Mouse (Mus musculus): ENCODE data around the gene Olfr1. TPM values are rescaled to one million over a fixed set of nuclear protein-coding genes. Genes with fewer than 3 reads are reported as not detected.

Olfr1 gene
- not detected in 2 replicates for polyA plus RNA-seq (2012; rRNA removed)

DNA sequence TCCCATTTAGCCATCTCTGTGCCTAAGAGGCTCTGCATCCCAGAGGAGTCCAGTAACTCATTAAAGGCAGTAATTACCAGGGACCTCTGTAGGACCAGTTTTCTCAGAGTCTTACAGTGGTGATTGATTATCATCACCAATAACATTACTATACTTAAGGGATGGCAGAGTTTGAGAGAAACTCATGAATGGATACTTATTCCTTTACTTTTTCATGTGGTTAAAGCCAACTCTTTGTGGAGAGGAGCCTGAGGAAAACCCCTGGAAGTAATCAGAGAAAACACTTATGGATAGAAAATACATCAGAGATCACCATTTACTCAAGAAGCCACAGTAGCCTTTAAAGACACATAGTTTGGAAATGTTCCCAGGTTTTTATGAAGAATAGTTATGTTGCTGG lies at the start of gene Olfr1:
Olfr1 (minus strand) TSS at position 101 of the 400 bp plus-strand sequence.

DNA sequence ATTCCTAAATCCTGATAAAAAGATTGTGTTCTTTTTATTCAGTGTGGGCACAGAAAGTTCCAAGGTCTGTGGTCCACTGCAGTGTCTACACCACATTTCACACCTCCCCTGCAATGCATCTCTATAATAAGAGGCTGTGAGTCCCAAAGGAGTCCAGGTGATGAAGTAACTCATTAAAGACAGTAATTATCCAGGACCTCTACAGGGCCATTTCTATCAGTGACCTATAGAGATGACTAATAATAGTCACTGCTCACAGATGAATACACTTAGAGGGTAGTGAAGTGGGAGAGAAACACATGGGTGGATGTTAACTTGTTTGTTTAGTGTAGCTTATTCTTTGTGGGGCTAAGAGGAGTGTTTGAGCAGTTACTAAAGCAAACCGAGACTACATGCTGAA lies 29.0 kb upstream of the Olfr1 start, which contains the start of gene Olfr378:
Olfr378 (minus strand) TSS at position 101 of the 400 bp plus-strand sequence.

DNA sequence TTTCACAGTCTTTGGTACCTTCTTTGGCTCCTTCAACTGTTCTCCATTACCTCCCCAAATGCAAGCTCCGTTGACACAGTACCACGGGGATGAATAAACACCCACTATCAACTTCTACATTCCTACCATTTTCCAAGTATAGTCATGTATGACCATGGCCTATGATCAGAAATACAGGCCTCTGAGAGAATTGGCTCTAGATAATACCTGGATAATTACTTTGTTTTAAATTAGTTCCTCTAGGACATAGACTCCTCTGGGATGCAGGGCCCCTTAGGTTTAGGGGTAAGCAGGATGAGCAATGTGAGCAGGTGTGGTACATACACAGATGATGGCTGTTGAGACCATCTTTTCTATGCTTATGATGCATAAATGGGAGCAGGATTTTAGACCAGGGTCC lies 28.5 kb downstream of the Olfr1 start, which contains the start of gene Olfr376:
Olfr376 (plus strand) TSS at position 301 of the 400 bp plus-strand sequence.

DNA sequence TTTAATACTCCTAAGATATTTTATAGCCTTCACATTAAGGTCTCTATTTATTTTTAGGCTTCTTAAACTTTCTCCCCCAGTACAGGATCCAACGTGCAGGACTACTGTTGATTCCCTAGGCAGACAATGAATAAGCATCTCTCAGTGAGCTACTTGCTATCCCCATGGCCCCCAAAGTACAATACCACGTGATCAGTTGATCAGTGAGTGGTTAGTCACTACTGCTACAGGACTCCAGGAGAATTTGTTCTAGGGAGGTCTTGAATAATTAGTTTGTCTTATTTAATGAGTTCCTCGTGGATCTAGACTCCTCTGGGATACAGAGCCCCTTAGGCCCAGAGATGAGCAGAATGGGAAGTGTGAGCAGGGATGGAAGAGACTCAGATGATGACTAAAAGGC lies 48.9 kb downstream of the Olfr1 start, which contains the start of gene Olfr20:
Olfr20 (plus strand) TSS at position 301 of the 400 bp plus-strand sequence.

Other genes with a start within 250 kb of the Olfr1 start
- 0.14 and 0.15 TPM in 2 replicates for gene P2rx5, start 239.2 kb downstream of the Olfr1 start, polyA plus RNA-seq (2012; rRNA removed)
- gene Emc6, start 222.6 kb downstream of the Olfr1 start, polyA plus RNA-seq (2012; rRNA removed): 36.7 and 44.0 TPM in 2 replicates
- gene Tax1bp3, start 222.5 kb downstream of the Olfr1 start, polyA plus RNA-seq (2012; rRNA removed): 9.2 and 11.6 TPM in 2 replicates
- 4.0 and 5.7 TPM in 2 replicates for gene Ctns, start 200.6 kb downstream of the Olfr1 start, polyA plus RNA-seq (2012; rRNA removed)
- 1.5 and 1.8 TPM in 2 replicates for gene Shpk, start 200.2 kb downstream of the Olfr1 start, polyA plus RNA-seq (2012; rRNA removed)
- 0.01 TPM in 1 of 2 replicates, not detected in the other for gene Trpv1, start 165.3 kb downstream of the Olfr1 start, polyA plus RNA-seq (2012; rRNA removed)
- gene Trpv3, start 132.2 kb downstream of the Olfr1 start, polyA plus RNA-seq (2012; rRNA removed): 0.01 TPM in 2 replicates
- gene Aspa, start 70.0 kb downstream of the Olfr1 start, polyA plus RNA-seq (2012; rRNA removed): 2.6 and 3.1 TPM in 2 replicates
- gene Gm49340, start 69.9 kb downstream of the Olfr1 start, polyA plus RNA-seq (2012; rRNA removed): 0.11 and 0.22 TPM in 2 replicates
- 2.4 and 3.1 TPM in 2 replicates for gene Spata22, start 69.9 kb downstream of the Olfr1 start, polyA plus RNA-seq (2012; rRNA removed)
- 0.14 TPM in 1 of 2 replicates, not detected in the other for gene Olfr20, start 48.8 kb downstream of the Olfr1 start, polyA plus RNA-seq (2012; rRNA removed)
- gene Olfr376, start 28.4 kb downstream of the Olfr1 start, polyA plus RNA-seq (2012; rRNA removed): not detected in 2 replicates
- gene Olfr378, start 28.9 kb upstream of the Olfr1 start, polyA plus RNA-seq (2012; rRNA removed): not detected in 2 replicates
- not detected in 2 replicates for gene Olfr380, start 57.9 kb upstream of the Olfr1 start, polyA plus RNA-seq (2012; rRNA removed)
- not detected in 2 replicates for gene Olfr381, start 92.0 kb upstream of the Olfr1 start, polyA plus RNA-seq (2012; rRNA removed)
- gene Olfr382, start 117.6 kb upstream of the Olfr1 start, polyA plus RNA-seq (2012; rRNA removed): not detected in 2 replicates
- gene Olfr385, start 193.4 kb upstream of the Olfr1 start, polyA plus RNA-seq (2012; rRNA removed): not detected in 2 replicates
- gene Olfr384, start 199.0 kb upstream of the Olfr1 start, polyA plus RNA-seq (2012; rRNA removed): not detected in 2 replicates

Measured in liver, embryonic 14 days (tissue).